Mouse (Mus musculus) forelimb bud, embryonic 11.5 days (tissue): ENCODE data around the gene Cfap299.

Experiments
- DNase-seq: peaks from one replicate; pipeline ENCODE4 v3.0.0-alpha.2; 2012; ENCODE audit warnings: low read depth, low spot score

Gene Cfap299

DNA sequence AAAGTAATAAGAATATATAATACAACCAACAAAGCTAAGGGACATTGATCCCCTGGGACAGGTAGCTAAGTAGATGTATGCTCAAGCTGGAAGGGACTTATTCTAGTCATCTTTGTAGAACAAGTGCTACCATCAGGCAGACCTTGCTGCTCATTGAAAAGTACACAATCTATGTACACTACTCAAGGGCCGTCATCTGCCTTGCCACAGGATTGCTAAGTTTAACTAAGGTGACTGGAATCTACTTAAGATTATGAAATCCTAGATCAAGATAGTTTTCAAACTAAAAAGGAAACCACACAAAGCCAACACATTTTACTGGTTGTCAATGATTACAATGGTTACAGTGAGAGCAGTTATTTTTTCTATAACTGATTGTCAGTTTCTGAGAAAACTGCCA lies 483.3 kb downstream of the Cfap299 start:
- DNase-seq, result no peak

DNA sequence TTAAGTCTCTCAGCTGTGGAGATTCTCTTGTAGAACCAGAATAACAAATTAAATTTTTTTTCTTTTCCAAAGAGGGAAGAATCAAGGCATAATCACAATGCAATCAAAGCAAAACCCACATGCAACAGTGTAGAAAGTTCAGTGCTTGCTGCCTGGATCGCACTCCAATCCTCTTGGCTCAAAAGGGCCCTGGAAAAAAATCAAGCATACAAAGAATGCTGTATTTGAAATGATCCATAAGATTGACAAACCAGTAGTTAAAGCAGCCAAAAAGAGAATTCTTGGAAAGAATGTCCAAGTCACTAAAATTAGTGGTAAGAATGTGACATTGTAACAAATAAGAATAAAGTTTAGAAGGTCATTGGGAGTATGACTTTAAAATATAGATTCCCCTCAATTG lies 486.2 kb downstream of the Cfap299 start:
- no peak for DNase-seq

DNA sequence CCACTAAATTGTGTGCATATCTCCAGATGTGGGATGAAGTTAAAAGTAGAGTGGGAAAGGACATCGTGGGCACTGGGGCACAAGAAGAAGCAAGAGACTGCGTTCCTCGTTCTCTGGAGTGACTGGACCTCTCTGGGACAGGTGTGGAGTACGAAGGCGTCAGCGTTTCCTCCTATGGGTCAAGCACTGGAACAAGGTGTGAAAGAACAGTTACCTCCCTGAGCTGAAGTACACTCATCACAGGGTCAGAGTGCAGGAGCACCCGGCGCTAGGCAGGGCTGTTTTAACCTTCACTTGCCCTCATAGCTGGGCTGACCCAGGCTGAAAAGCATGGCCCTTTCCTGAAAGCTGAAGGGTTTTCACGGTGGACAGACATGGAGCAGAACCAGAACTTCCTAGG lies 504.7 kb downstream of the Cfap299 start:
- DNase-seq, result no peak

DNA sequence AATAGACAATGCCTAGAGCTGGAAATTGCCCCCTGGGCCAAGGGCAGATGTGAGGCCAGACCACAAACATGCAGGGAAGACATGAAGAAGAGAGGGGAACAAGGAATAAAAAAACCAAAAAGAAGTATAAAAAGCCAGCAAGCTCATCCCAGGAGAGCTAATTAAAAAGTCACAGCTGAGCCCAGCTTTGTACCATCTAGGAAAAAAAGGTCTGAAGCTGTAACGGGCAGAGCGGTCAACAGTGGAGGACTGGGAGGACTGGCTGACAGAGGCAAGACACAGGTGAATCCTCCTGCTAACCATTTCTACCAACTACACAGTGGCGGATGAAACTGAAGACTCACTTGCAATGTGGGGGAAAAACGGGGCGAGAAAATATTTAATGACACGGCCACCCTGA lies 505.2 kb downstream of the Cfap299 start:
- no peak for DNase-seq

DNA sequence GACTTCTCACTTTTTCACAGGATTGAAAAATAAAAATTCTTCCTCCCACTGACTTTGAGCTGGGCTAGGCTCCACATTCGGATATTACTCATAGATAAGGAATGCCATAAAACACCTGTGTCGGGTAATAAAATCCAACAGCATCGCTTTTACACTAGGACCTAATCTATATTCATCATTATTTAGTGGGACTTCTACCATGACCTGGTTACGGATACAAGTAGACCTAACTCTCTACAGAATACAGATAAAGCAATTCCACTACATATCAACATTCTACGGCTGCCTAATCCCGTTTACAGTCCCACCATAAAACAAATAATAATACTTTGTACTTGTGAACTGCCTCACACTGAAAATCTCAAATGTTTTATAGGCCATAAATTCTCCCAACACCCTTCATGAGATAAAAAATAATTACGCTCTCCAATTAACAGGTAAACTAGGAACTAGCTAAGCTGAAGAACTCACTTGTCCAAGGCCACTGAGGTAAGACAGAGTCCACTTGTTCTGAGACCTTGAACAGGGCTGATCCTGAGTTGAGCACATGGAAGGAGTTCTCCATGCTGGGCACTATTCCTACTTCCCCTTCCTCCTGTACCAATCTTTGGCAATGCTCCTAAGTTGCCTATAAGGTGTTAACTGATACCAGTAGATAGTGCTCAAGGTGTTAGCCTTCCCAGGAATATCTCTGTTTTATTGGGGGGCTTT lies 513.7 kb downstream of the Cfap299 start:
- no peak for DNase-seq

DNA sequence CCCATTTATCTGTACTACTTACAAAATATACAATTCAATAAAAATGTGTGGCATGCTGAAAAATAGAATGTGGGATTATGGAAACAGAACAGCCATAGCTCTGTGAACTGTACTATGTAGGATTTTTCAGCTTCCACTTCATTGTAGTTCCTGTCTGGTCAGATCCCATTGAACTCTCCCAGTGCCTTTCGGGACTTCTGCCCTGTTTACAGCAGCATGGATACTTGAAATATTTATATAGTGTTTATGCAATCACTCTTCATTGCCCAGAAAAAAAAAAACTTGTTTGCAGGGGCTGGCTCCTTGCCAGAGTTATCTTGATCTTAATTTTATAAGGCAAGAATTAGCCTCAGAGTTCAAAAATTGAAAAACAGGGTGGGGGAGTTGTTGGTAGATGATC lies 515.6 kb downstream of the Cfap299 start:
- DNase-seq, result no peak
